Mouse (Mus musculus) embryonic facial prominence, embryonic 14.5 days (tissue): Measurements from ENCODE around the gene Fads2. TPM values are rescaled to one million over a fixed set of nuclear protein-coding genes. Genes with fewer than 3 reads are reported as not detected.

Source experiments
- ATAC-seq: fragments of 200-750 bp; cut with Nextera tagmentation; 2 replicates; pipeline ENCODE4 v1.8.0; 2017; ENCODE audit warnings: low read depth, moderate number of reproducible peaks, moderate TSS enrichment
- DNase-seq: peaks from one replicate; pipeline ENCODE4 v3.0.0-alpha.2; 2015; ENCODE audit warnings: low spot score
- H3K27ac ChIP-seq: fragments of 300-500 bp; sonication (generic); replicated peaks from 2 replicates; pipeline ENCODE4 v1.5.1; 2014; ENCODE audit warnings: low read depth, mild to moderate bottlenecking, low read length, moderate library complexity
- H3K27me3 ChIP-seq: fragments of 300-500 bp; sonication (generic); replicated peaks from 2 replicates; pipeline ENCODE4 v1.6.1; 2014; ENCODE audit warnings: low read length; ENCODE audit not compliant: control insufficient read depth, insufficient read depth
- H3K36me3 ChIP-seq: fragments of 300-500 bp; sonication (generic); 2 replicates; pipeline ENCODE4 v1.6.1; 2014; ENCODE audit warnings: low read length, mixed read lengths; ENCODE audit not compliant: control insufficient read depth, insufficient read depth
- H3K4me1 ChIP-seq: fragments of 300-500 bp; sonication (generic); 2 replicates; pipeline ENCODE4 v1.6.1; 2014; ENCODE audit warnings: antibody characterized with exemption, low read length; ENCODE audit not compliant: control insufficient read depth, insufficient read depth
- H3K4me2 ChIP-seq: fragments of 300-500 bp; sonication (generic); 2 replicates; pipeline ENCODE4 v1.6.1; 2014; ENCODE audit warnings: low read depth, mild to moderate bottlenecking, low read length, moderate library complexity, mixed read lengths
- H3K4me3 ChIP-seq: fragments of 300-500 bp; sonication (generic); 2 replicates; pipeline ENCODE4 v1.5.1; 2014; ENCODE audit warnings: low read depth, mild to moderate bottlenecking, low read length
- H3K9ac ChIP-seq: fragments of 300-500 bp; sonication (generic); 2 replicates; pipeline ENCODE4 v1.6.1; 2014; ENCODE audit warnings: low read depth, mild to moderate bottlenecking, low read length, moderate library complexity, mixed read lengths
- H3K9me3 ChIP-seq: fragments of 300-500 bp; sonication (generic); 2 replicates; pipeline ENCODE4 v1.6.1; 2016; ENCODE audit warnings: low read length; ENCODE audit not compliant: control insufficient read depth
- WGBS: fragments of 180-500 bp; shearing (Covaris S2); extraction: QIAGEN DNeasy Blood & Tissue Kit; methylation state at CpG from one replicate; pipeline ENCODE4 v1.1.7; 2014; 5-methylcytosine and 5-hydroxymethylcytosine counted together
- polyA plus RNA-seq: library from polyadenylated mRNA; unstranded; fragments of >200 nt; fragmentation: Nextera tagmentation; extraction: Ambion mirVana; gene quantifications from 2 replicates; pipeline ENCODE4 v1.2.1, GENCODE M21; 2014

Fads2 gene
- polyA plus RNA-seq, 1 experiment from 2014 or later = 23.4 TPM

GRCm38 (mm10) chr19:10062292-10062691 is 39.3 kb downstream of the Fads2 start:
- 91% methylated on average over 8 of the region's 8 CpGs for WGBS
- Histone ChIP-seq H3K4me1 (no peaks in the 10 kb centered on the region), H3K4me2 (no peak overlapping the region), H3K9ac (no peak overlapping the region), H3K27me3 (no peaks in the 10 kb centered on the region), H3K9me3 (no peaks in the 10 kb centered on the region), H3K36me3 (peaks cover 58% of the 10 kb centered on the region), H3K4me3 (no peak overlapping the region), H3K27ac (no peak overlapping the region)
- DNase-seq = no peak
- no peak for ATAC-seq

- Histone ChIP-seq H3K9ac (no peak overlapping the region), H3K4me3 (no peak overlapping the region), H3K27me3 (no peaks in the 10 kb centered on the region), H3K4me1 (no peaks in the 10 kb centered on the region), H3K36me3 (peaks cover 52% of the 10 kb centered on the region), H3K4me2 (no peak overlapping the region), H3K27ac (no peak overlapping the region), H3K9me3 (no peaks in the 10 kb centered on the region)
- ATAC-seq = no peak
- DNase-seq = no peak
- WGBS = 88% methylated on average over 2 of the region's 2 CpGs
Observed at GRCm38 (mm10) chr19:10061624-10062023, 39.9 kb downstream of the Fads2 start.

- ATAC-seq = no peak
- Histone ChIP-seq H3K4me2 (no peak overlapping the region), H3K27ac (no peak overlapping the region), H3K27me3 (no peaks in the 10 kb centered on the region), H3K9me3 (no peaks in the 10 kb centered on the region), H3K4me1 (no peaks in the 10 kb centered on the region), H3K36me3 (peaks cover 49% of the 10 kb centered on the region), H3K9ac (no peak overlapping the region), H3K4me3 (no peak overlapping the region)
- DNase-seq = no peak
- WGBS = 47% methylated on average over 8 of the region's 8 CpGs
Observed at GRCm38 (mm10) chr19:10060783-10061590, 40.6 kb downstream of the Fads2 start.

- Histone ChIP-seq H3K4me1 (no peaks in the 10 kb centered on the region), H3K4me3 (no peak overlapping the region), H3K9ac (no peak overlapping the region), H3K27me3 (no peaks in the 10 kb centered on the region), H3K9me3 (no peaks in the 10 kb centered on the region), H3K36me3 (peaks cover 40% of the 10 kb centered on the region), H3K27ac (no peak overlapping the region), H3K4me2 (no peak overlapping the region)
- WGBS = 57% methylated on average over 10 of the region's 10 CpGs
- peak; percentile 58; the same call in 1 of the 2 replicates for ATAC-seq
- peak; percentile 64 for DNase-seq
Observed at GRCm38 (mm10) chr19:10059911-10060567, 41.5 kb downstream of the Fads2 start.

- no peak overlapping the region for H3K4me3 ChIP-seq
- no peaks in the 10 kb centered on the region for H3K4me1 ChIP-seq
- H3K27ac ChIP-seq = no peak overlapping the region
- WGBS = 46% methylated on average over 9 of the region's 9 CpGs
- no peaks in the 10 kb centered on the region for H3K27me3 ChIP-seq
- no peak for DNase-seq
- H3K4me2 ChIP-seq = no peak overlapping the region
- no peaks in the 10 kb centered on the region for H3K9me3 ChIP-seq
- H3K9ac ChIP-seq = no peak overlapping the region
- peaks cover 29% of the 10 kb centered on the region for H3K36me3 ChIP-seq
- no peak for ATAC-seq
Observed at GRCm38 (mm10) chr19:10058876-10059427, 42.6 kb downstream of the Fads2 start.

- Histone ChIP-seq H3K9me3 (no peaks in the 10 kb centered on the region), H3K36me3 (peaks cover 23% of the 10 kb centered on the region), H3K9ac (no peak overlapping the region), H3K27ac (no peak overlapping the region), H3K4me3 (no peak overlapping the region), H3K4me2 (no peak overlapping the region), H3K4me1 (no peaks in the 10 kb centered on the region), H3K27me3 (no peaks in the 10 kb centered on the region)
- WGBS = 92% methylated on average over 1 of the region's 1 CpGs
- ATAC-seq (no peak), DNase-seq (no peak)
Observed at GRCm38 (mm10) chr19:10058352-10058825, 43.2 kb downstream of the Fads2 start.

GRCm38 (mm10) chr19:10057486-10058351 is 43.8 kb downstream of the Fads2 start:
- Histone ChIP-seq H3K4me1 (no peaks in the 10 kb centered on the region), H3K4me2 (no peak overlapping the region), H3K27me3 (no peaks in the 10 kb centered on the region), H3K9ac (no peak overlapping the region), H3K36me3 (peaks cover 19% of the 10 kb centered on the region), H3K27ac (no peak overlapping the region), H3K4me3 (no peak overlapping the region), H3K9me3 (no peaks in the 10 kb centered on the region)
- no peak for DNase-seq
- WGBS = 56% methylated on average over 11 of the region's 11 CpGs
- no peak for ATAC-seq

GRCm38 (mm10) chr19:10056686-10057085 is 44.9 kb downstream of the Fads2 start:
- 83% methylated on average over 3 of the region's 3 CpGs for WGBS
- H3K4me1 ChIP-seq = no peaks in the 10 kb centered on the region
- no peaks in the 10 kb centered on the region for H3K27me3 ChIP-seq
- no peak overlapping the region for H3K27ac ChIP-seq
- H3K9me3 ChIP-seq = no peaks in the 10 kb centered on the region
- no peak overlapping the region for H3K9ac ChIP-seq
- DNase-seq (no peak), ATAC-seq (no peak)
- H3K4me2 ChIP-seq = no peak overlapping the region
- H3K4me3 ChIP-seq = no peak overlapping the region
- peaks cover 10% of the 10 kb centered on the region; the same call in 1 of the 2 replicates for H3K36me3 ChIP-seq
